Mouse (Mus musculus): ENCODE results near the gene Tnfrsf8.
"Not testable (repeated sequence)": the region's sequence is repeated elsewhere in the genome, so short reads cannot be mapped to it uniquely, and the experiment has no call there.

- not testable (repeated sequence) for TF ChIP-seq POLR2A (IDR thresholded peaks at IDR 0.05; ENCODE audit: borderline replicate concordance, control insufficient read depth, low read depth, low read length); CTCF (IDR thresholded peaks at IDR 0.05; ENCODE audit: control insufficient read depth, insufficient read depth, low read length)
These were observed 9.2 kb downstream of the Tnfrsf8 start for GRCm38 (mm10) chr4:145305661-145306362.
